Mouse (Mus musculus) MEL (cell line): Measurements from ENCODE around the gene Ezh1. TPM values are rescaled to one million over a fixed set of nuclear protein-coding genes. Genes with fewer than 3 reads are reported as not detected.

ENCODE experiments used
- DNase-seq: peaks from one replicate; pipeline ENCODE4 v3.0.0; 2011; ENCODE audit warnings: low read depth, low spot score
- H3K27ac ChIP-seq: 2 replicates; pipeline ENCODE4 v1.5.1; 2012; ENCODE audit warnings: low read depth, mild to moderate bottlenecking, control low read depth, low read length, moderate library complexity; ENCODE audit not compliant: control insufficient read depth
- H3K27me3 ChIP-seq, 2 experiments: fragments of 150-350 bp in 1 of 2; sonication (generic) in 1 of 2; 2 replicates each; pipeline ENCODE4 v1.6.1; 2012; ENCODE audit warnings: low read length in 2 of 2, mild to moderate bottlenecking in 2 of 2, improper control_type of control experiment in 1 of 2, moderate library complexity in 1 of 2; ENCODE audit not compliant: insufficient read depth in 2 of 2, control insufficient read depth in 1 of 2
- H3K36me3 ChIP-seq, 2 experiments: 2 replicates each; pipeline ENCODE4 v1.6.1; 2012 to 2014; ENCODE audit warnings: low read length in 2 of 2, improper control_type of control experiment in 1 of 2, inconsistent platforms in 1 of 2, mild to moderate bottlenecking in 1 of 2; ENCODE audit not compliant: insufficient read depth in 2 of 2, control insufficient read depth in 1 of 2
- H3K4me1 ChIP-seq, 2 experiments: fragments of 150-350 bp in 1 of 2; sonication (generic) in 1 of 2; 2 replicates each; pipeline ENCODE4 v1.6.1; 2012; ENCODE audit warnings: low read length in 2 of 2, improper control_type of control experiment in 1 of 2, mild to moderate bottlenecking in 1 of 2; ENCODE audit not compliant: insufficient read depth in 2 of 2, control insufficient read depth in 1 of 2
- H3K4me3 ChIP-seq, 2 experiments: fragments of 150-350 bp in 1 of 2; sonication (generic) in 1 of 2; 2 replicates each; pipeline ENCODE4 v1.5.1; 2012; ENCODE audit warnings: low read depth in 2 of 2, low read length in 2 of 2, mild to moderate bottlenecking in 2 of 2, moderate library complexity in 2 of 2, control low read depth in 1 of 2, improper control_type of control experiment in 1 of 2; ENCODE audit not compliant: control insufficient read depth in 1 of 2, insufficient read depth in 1 of 2
- H3K79me2 ChIP-seq: 2 replicates; pipeline ENCODE4 v1.6.1; 2012; ENCODE audit warnings: mild to moderate bottlenecking, low read length, moderate library complexity; ENCODE audit not compliant: control insufficient read depth, poor library complexity, insufficient read depth
- H3K9ac ChIP-seq: 2 replicates; pipeline ENCODE4 v1.6.1; 2012; ENCODE audit warnings: low read depth, mild to moderate bottlenecking, control low read depth, low read length, moderate library complexity; ENCODE audit not compliant: control insufficient read depth, poor library complexity, severe bottlenecking
- H3K9me3 ChIP-seq: fragments of 150-350 bp; sonication (generic); replicated peaks from 2 replicates; pipeline ENCODE4 v1.6.1; 2012; ENCODE audit warnings: mild to moderate bottlenecking, low read length, improper control_type of control experiment, moderate library complexity; ENCODE audit not compliant: insufficient read depth
- BHLHE40 ChIP-seq: IDR thresholded peaks from 2 replicates; pipeline ENCODE4 v1.6.1; 2012; ENCODE audit warnings: low read depth, mild to moderate bottlenecking, inconsistent platforms, low read length, improper control_type of control experiment, borderline replicate concordance
- CHD1 ChIP-seq: IDR thresholded peaks from 2 replicates; pipeline ENCODE4 v1.6.1; 2012; ENCODE audit warnings: low read depth, mild to moderate bottlenecking, inconsistent platforms, low read length, improper control_type of control experiment
- CHD2 ChIP-seq: IDR thresholded peaks from 2 replicates; pipeline ENCODE4 v1.6.1; 2011; ENCODE audit warnings: low read length, improper control_type of control experiment
- CTCF ChIP-seq, 3 experiments: IDR thresholded peaks in 2 of 3; conservative IDR thresholded peaks in 1 of 3; 2 replicates each; pipeline ENCODE4 v1.5.1; 2011 to 2012; ENCODE audit warnings: low read length in 3 of 3, low read depth in 2 of 3, mild to moderate bottlenecking in 2 of 3, improper control_type of control experiment in 1 of 3, inconsistent platforms in 1 of 3, mixed read lengths in 1 of 3, moderate library complexity in 1 of 3; ENCODE audit not compliant: control insufficient read depth in 1 of 3, insufficient read depth in 1 of 3, poor library complexity in 1 of 3, severe bottlenecking in 1 of 3
- E2F4 ChIP-seq: IDR thresholded peaks from 2 replicates; pipeline ENCODE4 v1.6.1; 2011; ENCODE audit warnings: low read depth, low read length, improper control_type of control experiment, borderline replicate concordance
- ELF1 ChIP-seq: IDR thresholded peaks from 2 replicates; pipeline ENCODE4 v1.6.1; 2014; ENCODE audit warnings: low read depth, mild to moderate bottlenecking, inconsistent platforms, low read length, improper control_type of control experiment, moderate library complexity
- ETS1 ChIP-seq: IDR thresholded peaks from 2 replicates; pipeline ENCODE4 v1.6.1; 2012; ENCODE audit warnings: low read depth, mild to moderate bottlenecking, inconsistent platforms, low read length, improper control_type of control experiment, moderate library complexity
- GABPA ChIP-seq: IDR thresholded peaks from 2 replicates; pipeline ENCODE4 v1.6.1; 2012; ENCODE audit warnings: low read depth, mild to moderate bottlenecking, inconsistent platforms, low read length, improper control_type of control experiment, moderate library complexity
- GATA1 ChIP-seq: IDR thresholded peaks from 2 replicates; pipeline ENCODE4 v1.6.1; 2011; ENCODE audit warnings: low read depth, low read length, improper control_type of control experiment
- HCFC1 ChIP-seq: IDR thresholded peaks from 2 replicates; pipeline ENCODE4 v1.6.1; 2012; ENCODE audit warnings: low read depth, mild to moderate bottlenecking, inconsistent platforms, low read length, improper control_type of control experiment, moderate library complexity
- KAT2A ChIP-seq: conservative IDR thresholded peaks from 2 replicates; pipeline ENCODE4 v1.6.1; 2012; ENCODE audit warnings: low read depth, low read length, improper control_type of control experiment, inconsistent platforms
- MAFK ChIP-seq: IDR thresholded peaks from 2 replicates; pipeline ENCODE4 v1.6.1; 2011; ENCODE audit warnings: low read depth, mild to moderate bottlenecking, low read length, improper control_type of control experiment, borderline replicate concordance
- MAX ChIP-seq: IDR thresholded peaks from 2 replicates; pipeline ENCODE4 v1.6.1; 2011; ENCODE audit warnings: low read length, improper control_type of control experiment
- MAZ ChIP-seq: IDR thresholded peaks from 2 replicates; pipeline ENCODE4 v1.6.1; 2012; ENCODE audit warnings: low read depth, mild to moderate bottlenecking, inconsistent platforms, low read length, improper control_type of control experiment
- MEF2A ChIP-seq: IDR thresholded peaks from 2 replicates; pipeline ENCODE4 v1.6.1; 2014; ENCODE audit warnings: low read depth, mild to moderate bottlenecking, inconsistent platforms, low read length, improper control_type of control experiment; ENCODE audit not compliant: poor library complexity, insufficient replicate concordance, severe bottlenecking; ENCODE audit errors: extremely low read depth
- MXI1 ChIP-seq: IDR thresholded peaks from 2 replicates; pipeline ENCODE4 v1.6.1; 2011; ENCODE audit warnings: mild to moderate bottlenecking, low read depth, low read length, improper control_type of control experiment
- MYB ChIP-seq: IDR thresholded peaks from 2 replicates; pipeline ENCODE4 v1.6.1; 2011; ENCODE audit warnings: mild to moderate bottlenecking, low read depth, low read length, improper control_type of control experiment
- MYC ChIP-seq: IDR thresholded peaks from 2 replicates; pipeline ENCODE4 v1.6.1; 2011; ENCODE audit warnings: low read depth, mild to moderate bottlenecking, low read length, improper control_type of control experiment, moderate library complexity
- NRF1 ChIP-seq: IDR thresholded peaks from 2 replicates; pipeline ENCODE4 v1.6.1; 2014; ENCODE audit warnings: low read depth, mild to moderate bottlenecking, inconsistent platforms, low read length, improper control_type of control experiment, moderate library complexity; ENCODE audit not compliant: poor library complexity, insufficient read depth, severe bottlenecking
- POLR2A ChIP-seq, 2 experiments: IDR thresholded peaks; 2 replicates each; pipeline ENCODE4 v1.6.1; 2011 to 2012; ENCODE audit warnings: low read length in 2 of 2, mild to moderate bottlenecking in 2 of 2, control low read depth in 1 of 2, improper control_type of control experiment in 1 of 2, low read depth in 1 of 2, moderate library complexity in 1 of 2; ENCODE audit not compliant: control insufficient read depth in 1 of 2, insufficient read depth in 1 of 2, poor library complexity in 1 of 2
- POLR2AphosphoS2 ChIP-seq: IDR thresholded peaks from 2 replicates; pipeline ENCODE4 v1.6.1; 2011; ENCODE audit warnings: low read length, improper control_type of control experiment
- POLR2AphosphoS5 ChIP-seq: IDR thresholded peaks from 2 replicates; pipeline ENCODE4 v1.6.1; 2012; ENCODE audit warnings: low read depth, borderline replicate concordance, mild to moderate bottlenecking, inconsistent platforms, low read length, moderate library complexity, mixed read lengths
- RAD21 ChIP-seq: IDR thresholded peaks from 2 replicates; pipeline ENCODE4 v1.6.1; 2011; ENCODE audit warnings: mild to moderate bottlenecking, low read depth, low read length, improper control_type of control experiment
- RCOR1 ChIP-seq: IDR thresholded peaks from 2 replicates; pipeline ENCODE4 v1.6.1; 2012; ENCODE audit warnings: low read depth, mild to moderate bottlenecking, inconsistent platforms, low read length, improper control_type of control experiment
- SIN3A ChIP-seq: IDR thresholded peaks from 2 replicates; pipeline ENCODE4 v1.6.1; 2012; ENCODE audit warnings: low read length, improper control_type of control experiment, inconsistent platforms
- TAL1 ChIP-seq: IDR thresholded peaks from 2 replicates; pipeline ENCODE4 v1.6.1; 2012; ENCODE audit warnings: mild to moderate bottlenecking, inconsistent platforms, low read length, moderate library complexity, mixed read lengths
- TBP ChIP-seq: IDR thresholded peaks from 2 replicates; pipeline ENCODE4 v1.8.0; 2011; ENCODE audit warnings: low read depth, low read length, improper control_type of control experiment
- TCF12 ChIP-seq: IDR thresholded peaks from 2 replicates; pipeline ENCODE4 v1.6.1; 2014; ENCODE audit warnings: low read depth, mild to moderate bottlenecking, inconsistent platforms, low read length, improper control_type of control experiment, moderate library complexity
- UBTF ChIP-seq: IDR thresholded peaks from 2 replicates; pipeline ENCODE4 v1.6.1; 2012; ENCODE audit warnings: low read depth, mild to moderate bottlenecking, inconsistent platforms, low read length, improper control_type of control experiment, moderate library complexity, borderline replicate concordance; ENCODE audit not compliant: insufficient read depth
- USF1 ChIP-seq: IDR thresholded peaks from 2 replicates; pipeline ENCODE4 v1.6.1; 2014; ENCODE audit warnings: low read depth, mild to moderate bottlenecking, inconsistent platforms, low read length, improper control_type of control experiment, moderate library complexity
- USF2 ChIP-seq, 2 experiments: IDR thresholded peaks; 2 replicates each; pipeline ENCODE4 v1.6.1; 2011 to 2012; ENCODE audit warnings: improper control_type of control experiment in 2 of 2, low read length in 2 of 2, borderline replicate concordance in 1 of 2, inconsistent platforms in 1 of 2, low read depth in 1 of 2, mild to moderate bottlenecking in 1 of 2; ENCODE audit not compliant: insufficient read depth in 1 of 2
- ZKSCAN1 ChIP-seq: IDR thresholded peaks from 2 replicates; pipeline ENCODE4 v1.6.1; 2012; ENCODE audit warnings: low read depth, mild to moderate bottlenecking, inconsistent platforms, low read length, improper control_type of control experiment, moderate library complexity
- ZMIZ1 ChIP-seq: IDR thresholded peaks from 2 replicates; pipeline ENCODE4 v1.6.1; 2012; ENCODE audit warnings: low read depth, mild to moderate bottlenecking, inconsistent platforms, low read length, improper control_type of control experiment, moderate library complexity
- ZNF384 ChIP-seq: IDR thresholded peaks from 2 replicates; pipeline ENCODE4 v1.6.1; 2012; ENCODE audit warnings: low read depth, mild to moderate bottlenecking, inconsistent platforms, low read length, improper control_type of control experiment
- polyA plus RNA-seq, 2 experiments: library from polyadenylated mRNA; stranded (reverse) in 1 of 2; unstranded in 1 of 2; fragments of >175 nt in 1 of 2; fragments of >200 nt in 1 of 2; gene quantifications; 2 replicates each; pipeline versions ENCODE4 v1.2.1 to v1.2.4; 2012; ENCODE audit warnings: low replicate concordance in 2 of 2, low read depth in 1 of 2; ENCODE audit not compliant: insufficient read length in 2 of 2, insufficient read depth in 1 of 2, missing spikeins in 1 of 2
- total RNA-seq: library from RNA; depleted of rRNA; stranded (reverse); fragments of 300-350 nt; gene quantifications from 2 replicates; pipeline ENCODE4 v1.2.3, GENCODE M21; 2012

Ezh1 gene
- total and polyA plus RNA-seq, 3 experiments, result 5.0 to 8.4 TPM; not detected in 1

GRCm38 (mm10) chr11:101253613-101254389 is 27.5 kb upstream of the Ezh1 start, which contains the start of gene Vps25:
Gene Vps25, plus strand, starts transcription at chr11:101253707.
- Histone ChIP-seq H3K36me3 (peaks cover 0 to 10% of the 10 kb centered on the region in 2 experiments; a peak in 2 of 4 replicates), H3K9me3 (no peaks in the 10 kb centered on the region), H3K79me2 (peaks cover 7% of the 10 kb centered on the region), H3K4me3 (peak within 1 kb of the TSS; percentile 80 to 93), H3K27ac (peak within 1 kb of the TSS; percentile 79), H3K4me1 (peaks cover 0 to 5% of the 10 kb centered on the region in 2 experiments; a peak in 1 of 4 replicates), H3K27me3 (no peaks in the 10 kb centered on the region), H3K9ac (peak within 1 kb of the TSS; percentile 95)
- DNase-seq, result peak; percentile 97
- TF ChIP-seq MYC (peak; percentile 92), POLR2AphosphoS2 (peak; percentile 99), USF1 (peak; percentile 53), E2F4 (peak; percentile 80; the same call in 1 of the 2 replicates), NRF1 (peak; percentile 43; the same call in 1 of the 2 replicates), TAL1 (no peak), GATA1 (peak; percentile 9; the same call in 1 of the 2 replicates), GABPA (no peak), ZKSCAN1 (no peak; the same call in 1 of the 2 replicates), MAFK (0 out of 2 replicates have a peak, but pooled peaks have one; percentile 10), MEF2A (peak; percentile 73; the same call in 1 of the 2 replicates), MAX (peak; percentile 85), TBP (peak; percentile 96), RAD21 (no peak; the same call in 1 of the 2 replicates), MXI1 (peak; percentile 92), POLR2A (IDR thresholded peaks at IDR 0.05; ENCODE audit: control insufficient read depth in 1 of 2, insufficient read depth in 1 of 2, low read depth in 1 of 2, low read length in 2 of 2, poor library complexity in 1 of 2) (peak; percentile 88 to 100), ZMIZ1 (peak; percentile 98), ELF1 (peak; percentile 99), POLR2AphosphoS5 (no peak), CHD2 (peak; percentile 11; the same call in 1 of the 2 replicates), CTCF (IDR thresholded peaks at IDR 0.05 in 2 of 3, conservative IDR thresholded peaks at IDR 0.05 in 1 of 3; ENCODE audit: control insufficient read depth in 1 of 3, insufficient read depth in 1 of 3, low read depth in 2 of 3, low read length in 3 of 3, poor library complexity in 1 of 3, severe bottlenecking in 1 of 3) (peak in 1 of 3 experiments; percentile 9; a peak in 1 of 6 replicates), SIN3A (peak; percentile 99), ZNF384 (peak; percentile 40), MAZ (peak; percentile 98), KAT2A (peak; percentile 80), ETS1 (peak; percentile 65), MYB (no peak), TCF12 (peak; percentile 92), HCFC1 (peak; percentile 97), BHLHE40 (0 out of 2 replicates have a peak, but pooled peaks have one; percentile 33), CHD1 (no peak), UBTF (0 out of 2 replicates have a peak, but pooled peaks have one; percentile 86), USF2 (IDR thresholded peaks at IDR 0.05; ENCODE audit: borderline replicate concordance in 1 of 2, insufficient read depth in 1 of 2, low read depth in 1 of 2, low read length in 2 of 2) (no peak), RCOR1 (peak; percentile 82)
